Mouse (Mus musculus) forebrain, embryonic 11.5 days (tissue): ENCODE results near the gene Aif1. TPM values are rescaled to one million over a fixed set of nuclear protein-coding genes. Genes with fewer than 3 reads are reported as not detected.

Experiments used
- ATAC-seq: fragments of 200-750 bp; cut with Nextera tagmentation; replicated peaks from 2 replicates; pipeline ENCODE4 v1.8.0; 2017; ENCODE audit warnings: moderate TSS enrichment; ENCODE audit not compliant: low FRiP score
- DNase-seq: peaks from one replicate; pipeline ENCODE4 v3.0.0-alpha.2; 2017; ENCODE audit warnings: low spot score
- H3K27ac ChIP-seq: fragments of 300-500 bp; sonication (generic); 2 replicates; pipeline ENCODE4 v1.5.1; 2014; ENCODE audit warnings: low read depth, low read length
- H3K27me3 ChIP-seq: fragments of 300-500 bp; sonication (generic); 2 replicates; pipeline ENCODE4 v1.6.1; 2014; ENCODE audit warnings: mild to moderate bottlenecking, low read length, mixed read lengths; ENCODE audit not compliant: control insufficient read depth, insufficient read depth
- H3K36me3 ChIP-seq: fragments of 300-500 bp; sonication (generic); 2 replicates; pipeline ENCODE4 v1.6.1; 2014; ENCODE audit warnings: mild to moderate bottlenecking, low read length, moderate library complexity, mixed read lengths; ENCODE audit not compliant: control insufficient read depth, insufficient read depth
- H3K4me1 ChIP-seq: fragments of 300-500 bp; sonication (generic); replicated peaks from 2 replicates; pipeline ENCODE4 v1.6.1; 2014; ENCODE audit warnings: low read length, mixed read lengths; ENCODE audit not compliant: control insufficient read depth, insufficient read depth
- H3K4me2 ChIP-seq: fragments of 300-500 bp; sonication (generic); 2 replicates; pipeline ENCODE4 v1.6.1; 2014; ENCODE audit warnings: low read depth, mild to moderate bottlenecking, low read length, moderate library complexity, mixed read lengths; ENCODE audit not compliant: severe bottlenecking
- H3K4me3 ChIP-seq: fragments of 300-500 bp; sonication (generic); 2 replicates; pipeline ENCODE4 v1.5.1; 2014; ENCODE audit warnings: low read depth, low read length
- H3K9ac ChIP-seq: fragments of 300-500 bp; sonication (generic); 2 replicates; pipeline ENCODE4 v1.6.1; 2014; ENCODE audit warnings: low read length
- H3K9me3 ChIP-seq: fragments of 300-500 bp; sonication (generic); 2 replicates; pipeline ENCODE4 v1.6.1; 2016; ENCODE audit warnings: low read length, mixed read lengths; ENCODE audit not compliant: control insufficient read depth
- WGBS: fragments of 180-500 bp; shearing (Covaris S2); extraction: QIAGEN DNeasy Blood & Tissue Kit; methylation state at CpG from one replicate; pipeline ENCODE4 v1.1.7; 2014; 5-methylcytosine and 5-hydroxymethylcytosine counted together
- polyA plus RNA-seq: library from polyadenylated mRNA; unstranded; fragments of >200 nt; fragmentation: Nextera tagmentation; extraction: Ambion mirVana; gene quantifications from 2 replicates; pipeline ENCODE4 v1.2.1, GENCODE M21; 2014

Aif1 gene
- 2.9 and 3.5 TPM in 2 replicates for polyA plus RNA-seq

- H3K27me3 ChIP-seq: no peaks in the 10 kb centered on the region
- H3K9ac ChIP-seq: no peak within 1 kb of the TSS
- no peaks in the 10 kb centered on the region for H3K9me3 ChIP-seq
- no peak within 1 kb of the TSS for H3K4me2 ChIP-seq
- WGBS: 40% methylated on average over 2 of the region's 2 CpGs
- no peak for ATAC-seq
- no peaks in the 10 kb centered on the region for H3K4me1 ChIP-seq
- H3K27ac ChIP-seq: no peak within 1 kb of the TSS
- no peaks in the 10 kb centered on the region for H3K36me3 ChIP-seq
- H3K4me3 ChIP-seq: no peak within 1 kb of the TSS
- no peak for DNase-seq
These were observed at the start of gene Aif1 for GRCm38 (mm10) chr17:35175968-35176367. TSS of gene Aif1 (minus strand) at chr17:35176068.

GRCm38 (mm10) chr17:35225456-35225855 lies 49.6 kb upstream of the Aif1 start:
- no peak for ATAC-seq
- no peak for DNase-seq
- Histone ChIP-seq H3K36me3 (peaks cover 5% of the 10 kb centered on the region; the same call in 1 of the 2 replicates), H3K4me2 (no peak overlapping the region), H3K27ac (no peak overlapping the region), H3K4me1 (no peaks in the 10 kb centered on the region), H3K9ac (no peak overlapping the region), H3K4me3 (no peak overlapping the region), H3K27me3 (no peaks in the 10 kb centered on the region), H3K9me3 (no peaks in the 10 kb centered on the region)
- 96% methylated on average over 5 of the region's 5 CpGs for WGBS

- ATAC-seq (no peak), DNase-seq (no peak)
- Histone ChIP-seq H3K27ac (no peak overlapping the region), H3K27me3 (no peaks in the 10 kb centered on the region), H3K9me3 (no peaks in the 10 kb centered on the region), H3K4me2 (no peak overlapping the region), H3K4me1 (no peaks in the 10 kb centered on the region), H3K36me3 (peaks cover 7% of the 10 kb centered on the region; the same call in 1 of the 2 replicates), H3K9ac (no peak overlapping the region), H3K4me3 (no peak overlapping the region)
- WGBS: 96% methylated on average over 4 of the region's 4 CpGs
These were observed 48.8 kb upstream of the Aif1 start for GRCm38 (mm10) chr17:35224641-35225040.

GRCm38 (mm10) chr17:35222299-35222698 lies 46.4 kb upstream of the Aif1 start:
- no peak overlapping the region for H3K4me3 ChIP-seq
- DNase-seq (no peak), ATAC-seq (no peak)
- H3K27ac ChIP-seq: no peak overlapping the region
- 86% methylated on average over 6 of the region's 6 CpGs for WGBS
- no peaks in the 10 kb centered on the region for H3K4me1 ChIP-seq
- H3K36me3 ChIP-seq: peaks cover 5% of the 10 kb centered on the region; the same call in 1 of the 2 replicates
- H3K9ac ChIP-seq: no peak overlapping the region
- H3K4me2 ChIP-seq: no peak overlapping the region
- H3K9me3 ChIP-seq: no peaks in the 10 kb centered on the region
- H3K27me3 ChIP-seq: no peaks in the 10 kb centered on the region

- DNase-seq (no peak), ATAC-seq (no peak)
- Histone ChIP-seq H3K27me3 (no peaks in the 10 kb centered on the region), H3K9ac (no peak within 1 kb of the TSS), H3K4me3 (no peak within 1 kb of the TSS), H3K9me3 (no peaks in the 10 kb centered on the region), H3K27ac (no peak within 1 kb of the TSS), H3K4me1 (no peaks in the 10 kb centered on the region), H3K36me3 (peaks cover 5% of the 10 kb centered on the region; the same call in 1 of the 2 replicates), H3K4me2 (no peak within 1 kb of the TSS)
- WGBS: 86% methylated on average over 28 of the region's 28 CpGs
These were observed 44.5 kb upstream of the Aif1 start, which contains the start of gene Gm16181 for GRCm38 (mm10) chr17:35220156-35220952. TSS of gene Gm16181 (plus strand) at chr17:35220834.

GRCm38 (mm10) chr17:35219601-35220041 lies 43.8 kb upstream of the Aif1 start:
- peaks cover 5% of the 10 kb centered on the region; the same call in 1 of the 2 replicates for H3K36me3 ChIP-seq

GRCm38 (mm10) chr17:35218516-35219193 lies 42.8 kb upstream of the Aif1 start:
- no peak overlapping the region for H3K27ac ChIP-seq
- no peak for DNase-seq
- H3K4me2 ChIP-seq: no peak overlapping the region
- peaks cover 5% of the 10 kb centered on the region; the same call in 1 of the 2 replicates for H3K36me3 ChIP-seq
- no peak overlapping the region for H3K4me3 ChIP-seq
- 86% methylated on average over 18 of the region's 18 CpGs for WGBS
- H3K27me3 ChIP-seq: no peaks in the 10 kb centered on the region
- no peaks in the 10 kb centered on the region for H3K4me1 ChIP-seq
- no peaks in the 10 kb centered on the region for H3K9me3 ChIP-seq
- no peak overlapping the region for H3K9ac ChIP-seq
- ATAC-seq: no peak

More at GRCm38 (mm10) chr17:35219601-35220041, 43.8 kb upstream of the Aif1 start:
- Histone ChIP-seq H3K4me3 (no peak overlapping the region), H3K4me2 (no peak overlapping the region), H3K9ac (no peak overlapping the region), H3K9me3 (no peaks in the 10 kb centered on the region), H3K27ac (no peak overlapping the region), H3K4me1 (no peaks in the 10 kb centered on the region), H3K27me3 (no peaks in the 10 kb centered on the region)
- WGBS: 94% methylated on average over 6 of the region's 6 CpGs
- no peak for ATAC-seq
- no peak for DNase-seq

GRCm38 (mm10) chr17:35213071-35213470 lies 37.2 kb upstream of the Aif1 start:
- WGBS: 92% methylated on average over 5 of the region's 5 CpGs
- no peaks in the 10 kb centered on the region for H3K9me3 ChIP-seq

More at GRCm38 (mm10) chr17:35213071-35213470, 37.2 kb upstream of the Aif1 start:
- no peak overlapping the region for H3K27ac ChIP-seq
- ATAC-seq (no peak), DNase-seq (no peak)
- H3K4me1 ChIP-seq: no peaks in the 10 kb centered on the region
- H3K27me3 ChIP-seq: no peaks in the 10 kb centered on the region
- no peaks in the 10 kb centered on the region for H3K36me3 ChIP-seq
- H3K4me2 ChIP-seq: no peak overlapping the region
- H3K4me3 ChIP-seq: no peak overlapping the region
- no peak overlapping the region for H3K9ac ChIP-seq
